Mouse (Mus musculus): ENCODE data around the gene Trim7. TPM values are rescaled to one million over a fixed set of nuclear protein-coding genes. Genes with fewer than 3 reads are reported as not detected.

Gene Trim7
- total and polyA plus RNA-seq, 2 experiments from 2014 or later = 3.7 to 7.7 TPM

DNA sequence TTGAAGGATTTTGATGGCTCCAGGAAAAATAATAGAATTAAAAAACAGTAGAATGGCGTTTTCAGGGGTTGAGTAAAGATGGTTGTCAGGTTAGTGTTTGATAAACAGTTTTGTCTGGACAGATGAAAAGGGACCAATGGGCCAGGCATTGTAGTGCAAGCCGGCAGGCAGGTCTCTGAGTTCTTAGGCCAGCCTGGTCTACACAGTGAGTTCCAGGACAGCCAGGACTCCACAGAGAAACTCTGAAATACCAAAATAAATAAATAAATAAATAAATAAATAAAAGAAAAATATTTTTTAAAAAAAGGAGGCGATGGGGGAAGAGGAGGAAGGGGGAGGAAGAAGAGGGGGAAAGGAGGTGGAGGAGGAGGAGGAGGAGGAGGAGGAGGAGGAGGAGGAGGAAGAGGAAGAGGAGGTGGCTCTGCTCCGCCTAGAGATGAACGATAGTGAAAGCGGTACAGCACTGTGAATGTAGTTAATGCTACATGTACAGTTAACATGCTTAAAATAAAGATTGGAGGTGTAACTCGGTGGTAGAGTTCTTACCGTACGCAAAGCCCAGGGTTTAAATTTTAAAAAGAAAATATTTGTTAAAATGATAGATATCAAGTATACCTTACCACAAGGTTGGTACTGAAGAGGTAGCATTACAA lies 7.3 kb downstream of the Trim7 start:
- H3K4me2 ChIP-seq (ENCODE audit: low read depth, low read length) = peak overlapping the region; percentile 60
- no peak for TF ChIP-seq CTCF (IDR thresholded peaks at IDR 0.05; ENCODE audit: low read depth)
- H3K4me1 ChIP-seq (ENCODE audit: insufficient read depth, low read length) = 0 out of 2 replicates have a peak, but pooled peaks cover 2% of the 10 kb centered on the region
- H3K27me3 ChIP-seq (ENCODE audit: insufficient read depth, low read length) = no peaks in the 10 kb centered on the region
- H3K27ac ChIP-seq = no peak overlapping the region
- peak overlapping the region; percentile 62 for H3K4me3 ChIP-seq (ENCODE audit: low read length)
- WGBS = 33% methylated on average over 9 of the region's 9 CpGs
- H3K36me3 ChIP-seq (ENCODE audit: insufficient read depth, low read length) = no peaks in the 10 kb centered on the region
- no peaks in the 10 kb centered on the region for H3K9me3 ChIP-seq (ENCODE audit: low read length)
- H3K9ac ChIP-seq (replicated peaks; ENCODE audit: low read length) = no peak overlapping the region
- ATAC-seq = no peak
- DNase-seq (ENCODE audit: low spot score) = no peak

DNA sequence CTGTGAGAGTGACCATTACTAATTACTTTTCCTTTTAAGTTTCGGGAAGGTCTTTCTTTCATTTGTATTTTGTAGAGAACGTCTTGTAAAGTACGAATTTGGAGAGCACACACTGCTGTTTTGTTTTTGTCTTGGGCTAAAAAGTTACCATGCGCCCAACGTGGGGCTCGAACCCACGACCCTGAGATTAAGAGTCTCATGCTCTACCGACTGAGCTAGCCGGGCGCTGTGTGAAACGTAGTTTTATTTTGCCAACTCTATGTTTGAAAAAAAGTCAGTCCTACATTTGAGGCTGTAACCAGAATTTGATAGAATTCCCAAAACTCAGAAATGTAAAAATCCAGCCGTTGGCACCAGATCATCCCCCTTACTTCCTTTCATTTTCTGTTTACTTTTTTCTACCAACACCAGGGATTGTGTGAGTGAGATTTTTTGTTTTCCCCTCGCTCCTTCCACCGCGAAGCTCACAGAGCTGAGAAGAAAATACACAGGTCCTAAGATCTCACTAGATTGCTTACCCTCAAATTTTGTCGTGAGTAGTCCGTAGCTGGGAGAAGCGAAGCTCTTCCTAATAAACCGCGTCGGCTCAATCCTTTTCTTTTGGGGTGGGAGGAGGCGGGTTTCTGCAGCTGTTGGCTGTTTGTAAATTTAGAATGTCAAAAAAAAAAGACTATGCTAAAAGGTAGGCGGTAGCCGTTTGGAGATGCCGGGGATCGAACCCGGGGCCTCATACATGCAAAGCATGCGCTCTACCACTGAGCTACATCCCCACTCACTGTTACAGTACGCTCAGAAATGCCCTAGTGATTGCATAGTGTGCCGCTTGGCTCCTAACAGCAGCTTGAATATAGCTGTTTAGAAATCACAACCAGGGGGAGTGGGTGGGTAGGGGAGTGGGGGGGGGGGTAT lies 8.0 kb downstream of the Trim7 start:
- peak overlapping the region; percentile 56 for H3K9ac ChIP-seq (replicated peaks; ENCODE audit: low read length)
- peak overlapping the region; percentile 71 for H3K27ac ChIP-seq
- peak overlapping the region; percentile 62 for H3K4me3 ChIP-seq (ENCODE audit: low read length)
- 0% methylated on average over 30 of the region's 30 CpGs for WGBS
- H3K9me3 ChIP-seq (ENCODE audit: low read length) = no peaks in the 10 kb centered on the region
- no peaks in the 10 kb centered on the region for H3K36me3 ChIP-seq (ENCODE audit: insufficient read depth, low read length)
- no peaks in the 10 kb centered on the region for H3K27me3 ChIP-seq (ENCODE audit: insufficient read depth, low read length)
- peaks cover 5% of the 10 kb centered on the region; the same call in 1 of the 2 replicates for H3K4me1 ChIP-seq (ENCODE audit: insufficient read depth, low read length)
- ATAC-seq = peak; percentile 88
- H3K4me2 ChIP-seq (ENCODE audit: low read depth, low read length) = peak overlapping the region; percentile 60
- peak; percentile 92 for DNase-seq (ENCODE audit: low spot score)
- 0 out of 2 replicates have a peak, but pooled peaks have one; percentile 8 for TF ChIP-seq CTCF (IDR thresholded peaks at IDR 0.05; ENCODE audit: low read depth)

DNA sequence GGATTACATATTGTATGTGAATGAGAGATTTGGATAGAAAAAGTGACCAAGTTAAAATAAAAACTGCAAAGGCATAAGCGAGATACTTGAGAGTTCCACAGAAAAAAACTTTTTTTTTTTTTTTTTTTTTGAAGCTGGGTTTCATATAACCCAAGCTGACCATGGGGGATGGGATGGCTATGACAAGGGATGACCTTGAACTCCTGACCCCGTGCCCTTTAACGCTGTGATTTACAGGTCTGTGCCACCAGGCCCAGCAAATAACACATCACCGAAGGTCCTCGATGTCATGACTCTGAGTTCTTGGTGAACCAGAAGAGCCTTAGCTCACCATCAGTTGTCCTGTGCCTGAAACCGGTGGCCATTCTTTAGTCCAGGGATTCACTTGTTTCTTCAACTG lies 10.0 kb downstream of the Trim7 start:
- TF ChIP-seq CTCF (IDR thresholded peaks at IDR 0.05; ENCODE audit: low read depth) = no peak
- Histone ChIP-seq H3K4me3 (ENCODE audit: low read length) (no peak overlapping the region), H3K9me3 (ENCODE audit: low read length) (no peaks in the 10 kb centered on the region), H3K4me1 (ENCODE audit: insufficient read depth, low read length) (peaks cover 5% of the 10 kb centered on the region; the same call in 1 of the 2 replicates), H3K4me2 (ENCODE audit: low read depth, low read length) (no peak overlapping the region), H3K27me3 (ENCODE audit: insufficient read depth, low read length) (no peaks in the 10 kb centered on the region), H3K9ac (replicated peaks; ENCODE audit: low read length) (no peak overlapping the region), H3K27ac (no peak overlapping the region), H3K36me3 (ENCODE audit: insufficient read depth, low read length) (no peaks in the 10 kb centered on the region)
- DNase-seq (ENCODE audit: low spot score) (no peak), ATAC-seq (no peak)
- 77% methylated on average over 6 of the region's 6 CpGs for WGBS

DNA sequence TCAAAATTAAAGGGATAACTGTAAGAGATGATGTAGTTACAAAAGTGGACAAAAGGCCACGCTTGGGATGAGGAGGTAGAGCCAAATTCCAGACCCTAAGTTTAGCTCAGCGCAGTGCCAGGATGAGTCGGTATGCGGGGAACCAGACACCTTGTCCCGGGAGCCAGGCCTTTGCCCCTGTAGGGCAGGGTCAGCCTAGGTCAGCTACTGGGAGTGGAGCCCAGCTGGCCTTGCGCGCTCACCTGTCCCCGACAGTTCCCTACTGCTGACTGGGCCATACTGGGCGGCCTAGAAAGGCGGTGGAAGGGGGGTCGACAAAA lies 11.0 kb downstream of the Trim7 start:
- peak overlapping the region; percentile 75; the same call in 1 of the 2 replicates for H3K27ac ChIP-seq
- no peak for TF ChIP-seq CTCF (IDR thresholded peaks at IDR 0.05; ENCODE audit: low read depth)
- ATAC-seq = no peak
- peaks cover 5% of the 10 kb centered on the region; the same call in 1 of the 2 replicates for H3K4me1 ChIP-seq (ENCODE audit: insufficient read depth, low read length)
- no peaks in the 10 kb centered on the region for H3K9me3 ChIP-seq (ENCODE audit: low read length)
- no peaks in the 10 kb centered on the region for H3K27me3 ChIP-seq (ENCODE audit: insufficient read depth, low read length)
- peak overlapping the region; percentile 83 for H3K9ac ChIP-seq (replicated peaks; ENCODE audit: low read length)
- no peaks in the 10 kb centered on the region for H3K36me3 ChIP-seq (ENCODE audit: insufficient read depth, low read length)
- H3K4me2 ChIP-seq (ENCODE audit: low read depth, low read length) = peak overlapping the region; percentile 95
- DNase-seq (ENCODE audit: low spot score) = no peak
- H3K4me3 ChIP-seq (ENCODE audit: low read length) = peak overlapping the region; percentile 89
- 13% methylated on average over 11 of the region's 11 CpGs for WGBS

DNA sequence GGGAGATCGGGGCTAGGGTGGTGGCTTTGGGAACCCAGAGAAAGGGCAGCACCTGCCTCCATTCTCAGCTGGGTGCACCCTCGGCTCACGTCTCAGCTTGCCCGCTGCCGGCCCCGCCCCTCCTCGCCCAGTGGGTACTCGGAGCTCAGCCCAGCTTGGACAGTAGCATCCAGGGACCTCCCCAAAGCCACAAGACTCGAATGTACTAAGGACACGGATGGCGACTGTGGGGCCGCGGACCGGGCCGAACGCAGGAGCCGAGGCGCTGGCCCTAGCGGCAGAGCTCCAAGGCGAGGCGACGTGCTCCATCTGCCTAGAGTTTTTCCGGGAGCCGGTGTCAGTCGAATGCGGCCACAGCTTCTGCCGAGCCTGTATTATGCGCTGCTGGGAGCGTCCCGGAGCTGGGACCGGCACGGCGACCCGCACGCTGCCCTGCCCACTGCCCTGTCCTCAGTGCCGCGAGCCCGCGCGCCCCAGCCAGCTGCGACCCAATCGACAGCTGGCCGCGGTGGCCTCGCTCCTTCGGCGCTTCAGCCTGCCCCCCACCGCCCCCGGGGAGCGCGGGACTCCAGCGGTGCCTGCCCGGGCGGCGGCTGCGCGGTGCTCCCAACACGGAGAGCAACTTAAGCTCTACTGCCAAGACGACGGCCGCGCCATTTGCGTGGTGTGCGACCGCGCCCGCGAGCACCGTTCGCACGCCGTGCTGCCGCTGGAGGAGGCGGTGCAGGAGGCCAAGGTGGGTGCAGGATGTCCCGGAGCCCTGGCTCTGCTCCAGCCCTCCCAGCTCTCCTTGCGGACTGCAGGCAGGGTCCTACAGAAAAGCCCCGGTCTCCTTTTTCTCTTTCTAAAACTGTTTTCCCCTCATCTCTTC lies 11.6 kb downstream of the Trim7 start:
- ATAC-seq = peak; percentile 53
- DNase-seq (ENCODE audit: low spot score) = peak; percentile 58
- Histone ChIP-seq H3K9me3 (ENCODE audit: low read length) (no peaks in the 10 kb centered on the region), H3K4me2 (ENCODE audit: low read depth, low read length) (peak overlapping the region; percentile 95), H3K36me3 (ENCODE audit: insufficient read depth, low read length) (no peaks in the 10 kb centered on the region), H3K9ac (replicated peaks; ENCODE audit: low read length) (peak overlapping the region; percentile 83), H3K4me1 (ENCODE audit: insufficient read depth, low read length) (peaks cover 5% of the 10 kb centered on the region; the same call in 1 of the 2 replicates), H3K4me3 (ENCODE audit: low read length) (peak overlapping the region; percentile 89), H3K27me3 (ENCODE audit: insufficient read depth, low read length) (no peaks in the 10 kb centered on the region; the same call in 1 of the 2 replicates), H3K27ac (peak overlapping the region; percentile 75)
- no peak for TF ChIP-seq CTCF (IDR thresholded peaks at IDR 0.05; ENCODE audit: low read depth)
- WGBS = under 1% methylated on average over 76 of the region's 77 CpGs

DNA sequence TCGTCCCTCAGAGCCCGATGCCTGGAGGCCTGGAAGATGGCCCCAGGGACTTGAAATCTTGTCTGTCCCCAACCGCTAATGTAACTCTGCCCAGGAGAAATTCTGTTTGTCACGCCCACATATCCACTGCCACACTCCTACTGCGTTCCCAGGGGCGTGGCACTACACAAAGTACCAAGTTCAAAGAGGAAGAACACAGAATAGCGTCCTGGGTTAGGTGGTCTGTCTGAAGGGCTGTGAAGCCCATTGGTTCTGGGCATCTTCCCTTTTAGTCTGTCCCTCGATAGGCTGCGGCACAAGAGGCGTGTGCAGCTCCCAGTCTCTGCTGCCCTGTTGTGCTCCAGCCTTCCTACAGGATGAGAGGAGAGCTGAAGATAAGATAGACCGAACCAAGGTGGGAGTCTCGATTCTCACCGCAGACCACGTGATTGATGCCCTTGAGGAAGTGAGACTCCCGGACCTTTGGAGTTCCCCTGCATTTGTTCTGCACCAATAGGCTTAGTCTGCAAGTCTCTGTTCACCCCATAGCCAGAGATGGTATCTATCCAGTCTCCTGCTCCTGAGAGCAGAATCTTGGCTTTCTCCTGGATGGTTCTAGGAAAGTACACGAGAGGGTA lies 12.3 kb downstream of the Trim7 start:
- no peak for TF ChIP-seq CTCF (IDR thresholded peaks at IDR 0.05; ENCODE audit: low read depth)
- H3K36me3 ChIP-seq (ENCODE audit: insufficient read depth, low read length) = no peaks in the 10 kb centered on the region
- peak; percentile 44 for DNase-seq (ENCODE audit: low spot score)
- peak; percentile 42 for ATAC-seq
- peak overlapping the region; percentile 75 for H3K27ac ChIP-seq
- no peaks in the 10 kb centered on the region; the same call in 1 of the 2 replicates for H3K27me3 ChIP-seq (ENCODE audit: insufficient read depth, low read length)
- H3K4me1 ChIP-seq (ENCODE audit: insufficient read depth, low read length) = peaks cover 5% of the 10 kb centered on the region; the same call in 1 of the 2 replicates
- peak overlapping the region; percentile 89 for H3K4me3 ChIP-seq (ENCODE audit: low read length)
- no peaks in the 10 kb centered on the region for H3K9me3 ChIP-seq (ENCODE audit: low read length)
- H3K9ac ChIP-seq (replicated peaks; ENCODE audit: low read length) = peak overlapping the region; percentile 83
- WGBS = 3% methylated on average over 16 of the region's 16 CpGs
- peak overlapping the region; percentile 95 for H3K4me2 ChIP-seq (ENCODE audit: low read depth, low read length)
